Mouse (Mus musculus) fibroblast of lung, adult 2 months (primary cell): Measurements from ENCODE around the gene Olfr92.
"Not testable (repeated sequence)": the region's sequence is repeated elsewhere in the genome, so short reads cannot be mapped to it uniquely, and the experiment has no call there.

ENCODE experiments used
- DNase-seq: peaks from one replicate; pipeline ENCODE4 v3.0.0-alpha.2; 2011; ENCODE audit warnings: low read depth

Olfr92 gene

GRCm38 (mm10) chr17:37119988-37120387, at the start of gene Olfr92:
Gene Olfr92, minus strand, starts transcription at chr17:37120088.
- no peak for DNase-seq

GRCm38 (mm10) chr17:37161394-37161793, 41.5 kb upstream of the Olfr92 start, which contains the start of gene Olfr93:
Gene Olfr93, minus strand, starts transcription at chr17:37161494.
- DNase-seq: no peak

- not testable (repeated sequence) for DNase-seq
Observed at GRCm38 (mm10) chr17:37131366-37131765, 11.5 kb upstream of the Olfr92 start.

- no peak for DNase-seq
Observed at GRCm38 (mm10) chr17:37098178-37098577, 21.7 kb downstream of the Olfr92 start, which contains the start of gene Olfr91. Gene Olfr91, minus strand, starts transcription at chr17:37098278.

- no peak for DNase-seq
Observed at GRCm38 (mm10) chr17:37093289-37093688, 26.6 kb downstream of the Olfr92 start.

GRCm38 (mm10) chr17:37092198-37092597, 27.7 kb downstream of the Olfr92 start:
- no peak for DNase-seq

- DNase-seq: no peak
Observed at GRCm38 (mm10) chr17:37088399-37088798, 31.5 kb downstream of the Olfr92 start, which contains the start of gene Olfr90. Gene Olfr90, minus strand, starts transcription at chr17:37088499.

GRCm38 (mm10) chr17:37085545-37085944, 34.3 kb downstream of the Olfr92 start:
- DNase-seq: no peak

- no peak for DNase-seq
Observed at GRCm38 (mm10) chr17:37084632-37085031, 35.3 kb downstream of the Olfr92 start.

- peak; percentile 68 for DNase-seq
Observed at GRCm38 (mm10) chr17:37083327-37083726, 36.6 kb downstream of the Olfr92 start.

GRCm38 (mm10) chr17:37081659-37082058, 38.2 kb downstream of the Olfr92 start:
- no peak for DNase-seq

GRCm38 (mm10) chr17:37080119-37080518, 39.8 kb downstream of the Olfr92 start:
- DNase-seq: no peak

GRCm38 (mm10) chr17:37078990-37079389, 40.9 kb downstream of the Olfr92 start:
- DNase-seq: no peak

GRCm38 (mm10) chr17:37078193-37078592, 41.7 kb downstream of the Olfr92 start:
- no peak for DNase-seq

- no peak for DNase-seq
Observed at GRCm38 (mm10) chr17:37075766-37076165, 44.1 kb downstream of the Olfr92 start.

- DNase-seq: no peak
Observed at GRCm38 (mm10) chr17:37075181-37075580, 44.7 kb downstream of the Olfr92 start.

GRCm38 (mm10) chr17:37072730-37073276, 47.1 kb downstream of the Olfr92 start:
- DNase-seq: no peak

GRCm38 (mm10) chr17:37072080-37072729, 47.7 kb downstream of the Olfr92 start:
- DNase-seq: no peak

GRCm38 (mm10) chr17:37070121-37070520, 49.8 kb downstream of the Olfr92 start:
- DNase-seq: no peak

- DNase-seq: no peak
Observed at GRCm38 (mm10) chr17:37067861-37068260, 52.0 kb downstream of the Olfr92 start.

GRCm38 (mm10) chr17:37065993-37066392, 53.9 kb downstream of the Olfr92 start:
- no peak for DNase-seq

GRCm38 (mm10) chr17:37063686-37064495, 56.0 kb downstream of the Olfr92 start:
- DNase-seq: no peak

- no peak for DNase-seq
Observed at GRCm38 (mm10) chr17:37063063-37063462, 56.8 kb downstream of the Olfr92 start.
